Mouse (Mus musculus) forebrain, embryonic 12.5 days (tissue): Measurements from ENCODE around the gene Coq7. TPM values are rescaled to one million over a fixed set of nuclear protein-coding genes. Genes with fewer than 3 reads are reported as not detected.

ENCODE experiments used
- ATAC-seq: fragments of 200-750 bp; cut with Nextera tagmentation; 2 replicates; pipeline ENCODE4 v1.8.0; 2017; ENCODE audit warnings: moderate TSS enrichment; ENCODE audit not compliant: low FRiP score
- H3K27ac ChIP-seq: fragments of 300-500 bp; sonication (generic); 2 replicates; pipeline ENCODE4 v1.5.1; 2016; ENCODE audit warnings: mild to moderate bottlenecking
- H3K27me3 ChIP-seq: fragments of 300-500 bp; sonication (generic); 2 replicates; pipeline ENCODE4 v1.6.1; 2016; ENCODE audit warnings: mild to moderate bottlenecking
- H3K36me3 ChIP-seq: fragments of 300-500 bp; sonication (generic); replicated peaks from 2 replicates; pipeline ENCODE4 v1.6.1; 2016; ENCODE audit warnings: mild to moderate bottlenecking
- H3K4me1 ChIP-seq: fragments of 300-500 bp; sonication (generic); 2 replicates; pipeline ENCODE4 v1.6.1; 2016
- H3K4me2 ChIP-seq: fragments of 300-500 bp; sonication (generic); 2 replicates; pipeline ENCODE4 v1.6.1; 2016; ENCODE audit warnings: mild to moderate bottlenecking, moderate library complexity
- H3K4me3 ChIP-seq: fragments of 300-500 bp; sonication (generic); replicated peaks from 2 replicates; pipeline ENCODE4 v1.5.1; 2016; ENCODE audit warnings: mild to moderate bottlenecking
- H3K9ac ChIP-seq: fragments of 300-500 bp; sonication (generic); 2 replicates; pipeline ENCODE4 v1.6.1; 2016; ENCODE audit warnings: mild to moderate bottlenecking
- H3K9me3 ChIP-seq: fragments of 300-500 bp; sonication (generic); 2 replicates; pipeline ENCODE4 v1.6.1; 2016
- WGBS: fragments of 180-500 bp; shearing (Covaris S2); methylation state at CpG from one replicate; pipeline ENCODE4 v1.1.7; 2016; 5-methylcytosine and 5-hydroxymethylcytosine counted together
- polyA plus RNA-seq: library from polyadenylated mRNA; unstranded; fragments of >200 nt; fragmentation: Nextera tagmentation; extraction: Ambion mirVana; gene quantifications from 2 replicates; pipeline ENCODE4 v1.2.1, GENCODE M21; 2016

Gene Coq7
- polyA plus RNA-seq, 1 experiment from 2014 or later = 98.7 TPM

DNA sequence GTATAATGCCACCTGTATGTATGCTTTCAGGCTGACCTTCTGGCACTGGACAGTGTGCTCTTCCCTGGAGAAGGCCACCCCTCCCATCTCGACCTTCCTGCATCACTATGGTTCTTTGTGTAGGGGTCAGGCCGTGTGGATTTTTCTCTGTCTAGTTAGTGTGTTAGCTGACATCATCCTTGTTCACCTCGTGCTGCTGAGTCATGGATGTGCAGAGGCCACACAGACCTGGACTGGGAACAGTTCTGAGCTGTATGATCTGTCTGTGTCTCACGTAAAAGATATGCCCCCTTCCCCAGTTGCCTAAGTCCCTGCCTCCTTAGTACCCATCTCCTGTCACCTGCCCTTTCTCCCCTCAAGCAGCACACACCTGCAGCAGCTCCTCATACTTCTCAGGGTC is 6.2 kb downstream of the Coq7 start:
- H3K36me3 ChIP-seq = peaks cover 48% of the 10 kb centered on the region
- WGBS = 89% methylated on average over 4 of the region's 4 CpGs
- no peaks in the 10 kb centered on the region for H3K27me3 ChIP-seq
- H3K4me3 ChIP-seq = no peak overlapping the region
- H3K4me1 ChIP-seq = peaks cover 1% of the 10 kb centered on the region; the same call in 1 of the 2 replicates
- no peak for ATAC-seq
- no peak overlapping the region for H3K4me2 ChIP-seq
- no peak overlapping the region for H3K27ac ChIP-seq
- no peak overlapping the region for H3K9ac ChIP-seq
- H3K9me3 ChIP-seq = no peaks in the 10 kb centered on the region

DNA sequence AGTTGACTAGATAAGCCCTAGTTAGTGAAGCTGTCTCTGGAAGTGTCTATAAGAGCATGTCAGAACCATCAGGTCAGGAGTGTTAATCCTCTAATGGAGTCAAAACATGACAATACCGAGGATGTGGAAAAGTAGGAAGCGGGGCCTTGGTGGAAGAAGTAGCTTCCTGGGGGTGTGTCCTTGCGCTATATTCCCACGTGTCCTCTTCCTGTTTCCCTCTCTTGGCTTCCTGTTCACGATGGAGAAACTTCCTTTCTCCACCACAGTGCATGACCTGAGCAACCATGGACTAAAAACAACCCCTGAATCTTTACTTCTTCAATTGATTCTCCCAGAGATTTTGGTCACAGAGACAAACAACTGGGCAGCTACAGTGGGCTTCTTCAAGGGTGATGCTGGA is 11.1 kb downstream of the Coq7 start:
- 0 out of 2 replicates have a peak, but pooled peaks cover 4% of the 10 kb centered on the region for H3K27me3 ChIP-seq
- WGBS = 79% methylated on average over 5 of the region's 5 CpGs
- 0 out of 2 replicates have a peak, but pooled peaks cover 3% of the 10 kb centered on the region for H3K4me1 ChIP-seq
- H3K4me3 ChIP-seq = no peak overlapping the region
- ATAC-seq = no peak
- H3K9ac ChIP-seq = no peak overlapping the region
- H3K36me3 ChIP-seq = peaks cover 31% of the 10 kb centered on the region
- no peak overlapping the region for H3K4me2 ChIP-seq
- H3K9me3 ChIP-seq = no peaks in the 10 kb centered on the region
- H3K27ac ChIP-seq = no peak overlapping the region

DNA sequence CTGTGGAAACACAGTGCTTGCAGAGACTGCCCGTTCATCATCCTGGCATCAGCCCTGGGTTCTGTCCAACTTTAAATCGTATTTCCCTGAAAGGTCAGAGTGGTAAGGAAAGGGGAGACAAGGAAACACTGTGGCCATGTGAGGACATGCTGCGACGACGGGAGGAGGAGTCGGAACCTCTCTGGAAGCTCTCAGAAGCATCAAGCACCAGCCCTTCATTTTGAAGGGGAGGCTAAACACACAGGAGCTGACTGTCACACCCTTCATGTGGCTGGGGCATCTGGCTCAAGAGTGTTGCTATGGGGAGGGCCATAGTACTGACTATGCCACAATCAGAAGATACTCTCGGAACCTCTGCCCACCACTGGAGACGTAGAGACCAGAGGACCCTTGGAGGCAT is 13.5 kb downstream of the Coq7 start:
- Histone ChIP-seq H3K9ac (no peak overlapping the region), H3K9me3 (no peaks in the 10 kb centered on the region), H3K4me1 (0 out of 2 replicates have a peak, but pooled peaks cover 3% of the 10 kb centered on the region), H3K4me3 (no peak overlapping the region), H3K4me2 (no peak overlapping the region), H3K36me3 (peaks cover 11% of the 10 kb centered on the region; the same call in 1 of the 2 replicates), H3K27me3 (0 out of 2 replicates have a peak, but pooled peaks cover 4% of the 10 kb centered on the region), H3K27ac (no peak overlapping the region)
- no peak for ATAC-seq
- WGBS = 89% methylated on average over 8 of the region's 8 CpGs

DNA sequence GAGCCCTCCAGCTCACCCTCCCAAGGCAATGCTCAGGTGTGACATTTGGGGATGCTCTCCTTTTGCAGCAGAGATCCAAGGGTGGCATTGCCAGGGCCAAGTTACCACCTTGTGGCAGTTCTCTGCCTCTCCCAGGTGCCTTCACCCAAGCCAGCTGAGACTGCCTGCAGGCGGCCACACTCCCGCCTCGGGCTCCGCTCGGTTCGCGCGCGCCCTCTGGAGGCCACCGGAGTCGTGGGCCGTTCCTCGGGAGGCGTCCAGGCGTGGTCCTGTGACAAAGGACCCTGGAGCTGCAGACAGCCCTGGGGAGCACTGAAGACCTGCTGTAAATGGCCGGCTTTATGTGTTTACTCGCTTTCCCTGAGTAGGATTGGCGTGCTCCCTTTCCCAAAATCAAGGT is 14.5 kb downstream of the Coq7 start:
- H3K9ac ChIP-seq = no peak overlapping the region
- WGBS = 2% methylated on average over 18 of the region's 18 CpGs
- peak; percentile 77 for ATAC-seq
- no peak overlapping the region for H3K4me3 ChIP-seq
- 0 out of 2 replicates have a peak, but pooled peaks cover 4% of the 10 kb centered on the region for H3K27me3 ChIP-seq
- no peaks in the 10 kb centered on the region for H3K9me3 ChIP-seq
- 0 out of 2 replicates have a peak, but pooled peaks cover 3% of the 10 kb centered on the region for H3K4me1 ChIP-seq
- H3K27ac ChIP-seq = no peak overlapping the region
- peak overlapping the region; percentile 19; the same call in 1 of the 2 replicates for H3K4me2 ChIP-seq
- peaks cover 7% of the 10 kb centered on the region; the same call in 1 of the 2 replicates for H3K36me3 ChIP-seq

DNA sequence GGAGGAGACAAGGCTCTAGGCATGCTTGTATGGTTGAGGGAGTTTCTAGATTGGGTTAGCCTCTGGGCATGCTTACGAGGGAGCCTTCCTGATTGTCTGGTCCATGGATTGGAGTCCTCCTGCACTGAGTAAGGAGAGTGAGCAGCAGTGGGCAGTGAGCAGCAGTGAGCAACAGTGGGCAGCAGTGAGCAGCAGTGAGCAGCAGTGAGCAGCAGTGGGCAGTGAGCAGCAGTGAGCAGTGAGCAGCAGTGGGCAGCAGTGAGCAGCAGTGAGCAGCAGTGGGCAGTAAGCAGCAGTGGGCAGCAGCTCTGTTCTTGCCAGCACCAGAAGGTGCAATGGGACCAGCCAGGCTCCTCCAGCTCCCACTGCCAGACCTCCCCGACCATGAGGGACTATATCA is 15.3 kb downstream of the Coq7 start:
- Histone ChIP-seq H3K4me2 (no peak overlapping the region), H3K9ac (no peak overlapping the region), H3K27ac (no peak overlapping the region), H3K36me3 (peaks cover 3% of the 10 kb centered on the region; the same call in 1 of the 2 replicates), H3K4me3 (no peak overlapping the region), H3K9me3 (no peaks in the 10 kb centered on the region), H3K27me3 (0 out of 2 replicates have a peak, but pooled peaks cover 4% of the 10 kb centered on the region), H3K4me1 (0 out of 2 replicates have a peak, but pooled peaks cover 3% of the 10 kb centered on the region)
- no peak for ATAC-seq
- WGBS = 68% methylated on average over 2 of the region's 2 CpGs

DNA sequence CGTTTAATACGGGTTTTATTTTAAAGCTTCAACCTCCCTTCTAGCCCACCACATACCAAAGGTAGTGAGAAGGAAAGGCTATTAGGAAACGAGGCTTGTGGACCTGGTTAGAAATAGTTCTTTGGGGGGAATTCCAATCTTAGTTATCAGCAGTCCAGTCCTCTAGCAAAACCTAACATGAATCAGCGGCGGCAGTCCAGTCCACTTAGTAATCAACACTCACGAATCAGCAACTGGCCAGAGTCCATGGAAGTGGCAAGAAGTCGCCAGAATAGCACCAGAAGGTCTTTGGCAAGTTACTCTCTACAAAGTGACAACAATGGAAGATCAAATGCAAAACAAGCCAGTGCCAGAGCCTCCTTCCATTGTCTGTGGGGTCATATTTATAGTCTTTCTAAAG is 24.6 kb downstream of the Coq7 start:
- Histone ChIP-seq H3K27ac (no peak overlapping the region), H3K9ac (no peak overlapping the region), H3K4me1 (no peaks in the 10 kb centered on the region), H3K9me3 (no peaks in the 10 kb centered on the region), H3K27me3 (no peaks in the 10 kb centered on the region), H3K4me2 (no peak overlapping the region), H3K36me3 (no peaks in the 10 kb centered on the region), H3K4me3 (no peak overlapping the region)
- no peak for ATAC-seq
- WGBS = 79% methylated on average over 7 of the region's 7 CpGs

DNA sequence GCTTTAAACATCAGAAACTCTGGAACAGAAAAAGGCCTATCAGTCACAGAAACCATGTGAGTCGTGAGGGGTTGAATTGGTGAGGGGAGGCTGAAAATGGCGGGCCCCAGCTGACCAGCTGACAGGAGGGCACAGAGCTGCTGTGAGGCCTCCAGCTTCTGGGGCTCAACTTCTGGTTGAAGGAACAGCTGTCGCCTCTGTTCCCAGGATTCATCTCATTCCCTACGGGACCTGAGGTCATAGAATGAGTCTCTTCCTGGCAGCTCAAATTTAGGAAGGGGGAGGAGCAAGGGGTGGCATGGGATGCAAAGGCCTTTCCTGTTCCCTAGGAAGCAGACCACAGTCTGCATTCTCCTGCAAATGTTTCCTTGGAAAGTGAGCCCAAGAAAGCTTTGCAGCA is 29.3 kb downstream of the Coq7 start:
- no peaks in the 10 kb centered on the region for H3K9me3 ChIP-seq
- H3K4me2 ChIP-seq = no peak overlapping the region
- H3K4me3 ChIP-seq = no peak overlapping the region
- no peak overlapping the region for H3K27ac ChIP-seq
- no peak for ATAC-seq
- H3K36me3 ChIP-seq = no peaks in the 10 kb centered on the region
- no peaks in the 10 kb centered on the region for H3K4me1 ChIP-seq
- 77% methylated on average over 4 of the region's 4 CpGs for WGBS
- H3K27me3 ChIP-seq = 0 out of 2 replicates have a peak, but pooled peaks cover 4% of the 10 kb centered on the region
- no peak overlapping the region for H3K9ac ChIP-seq

DNA sequence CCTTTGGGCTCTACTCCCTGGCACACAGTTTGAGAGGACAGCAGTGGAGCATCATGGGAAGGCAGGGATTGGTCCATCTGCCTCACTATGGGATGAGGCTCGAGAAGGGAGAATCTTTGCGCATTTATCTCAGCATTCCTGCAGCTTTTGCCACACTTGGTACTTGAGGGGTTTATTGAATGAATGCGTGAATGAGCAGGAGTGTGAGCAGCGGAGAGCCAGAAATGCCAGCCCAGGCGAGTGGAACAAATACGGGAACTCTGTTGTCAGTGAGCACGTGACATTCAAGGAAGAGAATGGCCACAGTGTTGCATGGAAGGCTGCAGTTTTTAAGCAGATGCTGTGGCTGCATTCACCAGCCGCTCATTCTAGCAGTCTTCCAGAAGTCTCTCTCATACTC is 30.8 kb downstream of the Coq7 start:
- Histone ChIP-seq H3K9me3 (0 out of 2 replicates have a peak, but pooled peaks cover 5% of the 10 kb centered on the region), H3K4me1 (no peaks in the 10 kb centered on the region), H3K4me3 (no peak overlapping the region), H3K36me3 (no peaks in the 10 kb centered on the region), H3K9ac (no peak overlapping the region), H3K27ac (no peak overlapping the region), H3K4me2 (no peak overlapping the region), H3K27me3 (0 out of 2 replicates have a peak, but pooled peaks cover 4% of the 10 kb centered on the region)
- no peak for ATAC-seq
- WGBS = 75% methylated on average over 8 of the region's 8 CpGs

DNA sequence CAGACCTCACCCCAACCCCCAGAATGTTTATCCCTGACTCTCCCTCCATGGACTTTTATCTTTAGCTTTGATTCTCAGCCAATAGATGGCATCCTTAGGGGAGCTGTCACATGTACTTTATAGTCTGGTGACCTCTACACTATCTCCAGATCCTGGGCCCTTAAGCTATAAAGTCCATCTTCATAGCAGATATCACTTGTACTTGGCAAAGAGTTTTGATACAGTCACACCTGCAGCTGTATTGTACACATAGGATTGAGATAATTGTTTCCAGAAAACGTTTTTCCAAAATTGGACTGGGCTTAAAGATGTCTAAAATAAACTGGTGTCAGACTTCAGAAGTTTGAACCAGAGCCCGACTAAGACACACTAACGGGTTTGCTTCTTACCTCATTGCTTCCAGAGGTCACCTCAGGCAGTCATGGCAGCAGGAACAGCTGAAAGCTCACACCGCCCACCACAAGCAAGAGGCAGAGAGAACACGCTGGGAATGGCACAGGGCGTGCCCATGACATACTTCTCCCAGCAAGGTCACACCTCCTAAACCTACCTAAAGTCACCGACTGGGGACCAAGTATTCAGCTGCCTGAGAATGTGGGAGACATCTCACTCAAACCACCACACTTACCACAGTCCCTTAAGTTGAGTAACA is 33.2 kb downstream of the Coq7 start:
- Histone ChIP-seq H3K27ac (no peak overlapping the region), H3K4me2 (no peak overlapping the region), H3K27me3 (peaks cover 5% of the 10 kb centered on the region; the same call in 1 of the 2 replicates), H3K4me1 (no peaks in the 10 kb centered on the region), H3K9me3 (0 out of 2 replicates have a peak, but pooled peaks cover 6% of the 10 kb centered on the region), H3K4me3 (no peak overlapping the region), H3K36me3 (no peaks in the 10 kb centered on the region), H3K9ac (no peak overlapping the region)
- no peak for ATAC-seq
- WGBS = 83% methylated on average over 7 of the region's 7 CpGs

DNA sequence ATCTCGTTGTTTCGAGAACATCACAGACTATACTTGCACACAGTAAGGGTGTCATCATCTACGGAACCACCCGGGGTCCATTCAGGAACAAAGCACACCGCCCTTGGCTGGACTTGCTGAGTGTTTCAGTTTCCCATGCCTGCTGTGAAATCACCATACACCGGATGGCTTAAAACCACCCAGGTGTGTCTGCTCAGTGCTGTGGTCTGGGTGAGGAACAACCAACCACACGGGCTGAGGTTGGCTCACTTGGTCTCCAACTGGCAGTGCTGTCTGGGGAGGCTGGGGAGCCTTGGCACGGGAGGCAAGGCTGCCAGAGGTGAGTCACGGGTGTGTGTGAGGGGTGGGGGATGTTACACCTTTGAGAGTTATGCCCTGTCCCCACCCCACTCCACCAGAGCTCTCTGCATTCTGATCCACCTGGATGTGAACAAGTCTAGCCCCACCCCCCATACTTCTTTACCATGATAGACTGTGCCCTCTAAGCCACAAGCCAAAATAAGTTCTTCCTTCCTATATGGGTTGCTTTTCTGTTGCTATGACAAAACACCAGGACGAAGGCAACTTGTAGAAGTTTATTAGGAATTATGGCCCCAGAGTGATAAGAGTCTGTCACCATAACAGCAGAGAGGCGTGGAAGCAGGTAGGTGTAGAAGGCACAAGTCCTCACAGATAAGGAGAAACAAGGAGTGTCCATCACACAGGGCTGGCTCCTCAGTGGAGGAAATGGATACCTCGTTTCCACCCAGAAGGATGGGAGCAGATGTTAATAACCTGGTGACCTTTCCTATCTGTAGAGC is 34.0 kb downstream of the Coq7 start:
- Histone ChIP-seq H3K27me3 (peaks cover 11% of the 10 kb centered on the region), H3K4me3 (no peak overlapping the region), H3K4me2 (no peak overlapping the region), H3K27ac (no peak overlapping the region), H3K36me3 (no peaks in the 10 kb centered on the region), H3K9ac (no peak overlapping the region), H3K4me1 (no peaks in the 10 kb centered on the region), H3K9me3 (0 out of 2 replicates have a peak, but pooled peaks cover 6% of the 10 kb centered on the region)
- ATAC-seq = no peak
- 85% methylated on average over 12 of the region's 12 CpGs for WGBS

DNA sequence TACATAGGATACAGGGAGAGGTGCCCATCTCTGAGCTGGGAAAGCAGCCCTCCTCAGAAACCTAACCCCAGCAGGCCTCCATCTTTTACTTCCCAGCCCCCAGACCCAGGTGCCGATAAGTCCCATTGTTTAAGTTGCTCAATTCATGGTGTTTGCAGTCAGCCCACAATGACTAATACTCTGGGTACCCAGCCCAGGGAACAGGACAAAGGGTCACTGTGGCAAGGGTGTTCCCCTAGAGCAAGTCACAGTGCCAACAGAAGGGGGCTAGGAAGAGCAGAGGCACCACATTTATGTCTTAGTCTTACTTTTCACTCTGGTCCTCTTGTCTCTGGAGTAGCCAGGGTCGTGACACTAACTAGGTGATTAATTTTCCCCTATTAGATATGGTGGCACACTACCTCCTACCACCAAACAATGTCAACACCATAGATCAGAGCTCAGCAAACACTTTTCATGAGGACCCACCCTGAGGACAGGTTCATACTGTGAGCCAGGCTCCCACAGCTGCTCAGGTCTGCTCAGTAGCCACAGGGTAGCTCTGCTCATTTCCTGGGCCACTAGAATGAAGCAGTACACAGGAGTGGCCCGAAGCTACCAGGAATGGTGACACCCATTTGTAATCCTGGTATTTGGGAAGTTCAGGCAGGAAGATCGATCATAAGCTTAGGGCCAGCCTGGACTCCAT is 38.1 kb downstream of the Coq7 start:
- Histone ChIP-seq H3K9me3 (0 out of 2 replicates have a peak, but pooled peaks cover 6% of the 10 kb centered on the region), H3K4me1 (peaks cover 16% of the 10 kb centered on the region), H3K4me2 (no peak overlapping the region), H3K9ac (no peak overlapping the region), H3K27me3 (peaks cover 49% of the 10 kb centered on the region), H3K27ac (no peak overlapping the region), H3K4me3 (no peak overlapping the region), H3K36me3 (no peaks in the 10 kb centered on the region)
- 72% methylated on average over 4 of the region's 4 CpGs for WGBS
- no peak for ATAC-seq

DNA sequence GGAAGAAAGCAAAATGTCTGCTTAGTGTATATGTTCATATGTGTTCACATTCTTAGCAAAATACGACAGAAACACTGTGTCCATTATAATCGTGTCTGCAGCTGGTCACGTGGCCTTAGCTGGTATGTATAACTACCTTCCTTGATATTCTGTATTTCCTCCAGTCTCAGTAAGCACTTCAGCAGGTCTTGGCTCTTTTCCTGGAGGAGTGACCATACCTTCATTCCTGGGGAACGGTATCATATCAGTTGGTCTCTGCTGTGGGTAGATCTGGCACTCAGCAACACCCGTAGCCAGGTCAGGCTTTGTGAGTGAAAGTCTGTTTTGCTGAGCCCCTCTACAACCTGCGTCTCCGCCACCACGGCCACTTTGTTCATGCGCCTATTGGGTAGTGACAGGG is 39.3 kb downstream of the Coq7 start:
- no peak for ATAC-seq
- H3K27ac ChIP-seq = no peak overlapping the region
- H3K9me3 ChIP-seq = 0 out of 2 replicates have a peak, but pooled peaks cover 6% of the 10 kb centered on the region
- no peak overlapping the region for H3K4me2 ChIP-seq
- 87% methylated on average over 9 of the region's 9 CpGs for WGBS
- peaks cover 57% of the 10 kb centered on the region for H3K27me3 ChIP-seq
- H3K9ac ChIP-seq = no peak overlapping the region
- H3K36me3 ChIP-seq = no peaks in the 10 kb centered on the region
- peaks cover 16% of the 10 kb centered on the region for H3K4me1 ChIP-seq
- no peak overlapping the region for H3K4me3 ChIP-seq
